Mouse (Mus musculus) erythroblast, embryonic 14.5 days (primary cell): ENCODE measurements around the gene Mettl8.

ENCODE experiments used
- GATA1 ChIP-seq: IDR thresholded peaks from 2 replicates; pipeline ENCODE4 v1.6.1; 2012; ENCODE audit warnings: low read length, inconsistent platforms, mixed read lengths
- TAL1 ChIP-seq: IDR thresholded peaks from 3 replicates; pipeline ENCODE4 v1.6.1; 2012; ENCODE audit warnings: low read length, inconsistent platforms, mixed read lengths

GRCm38 (mm10) chr2:71071601-71072000 lies 16.2 kb upstream of the Mettl8 start:
- TF ChIP-seq GATA1 (no peak), TAL1 (no peak)
